Mouse (Mus musculus): Measurements from ENCODE around the gene Specc1.
A peak's percentile ranks its signal among the peaks of the same experiment; 100 is the strongest.

Gene Specc1

DNA sequence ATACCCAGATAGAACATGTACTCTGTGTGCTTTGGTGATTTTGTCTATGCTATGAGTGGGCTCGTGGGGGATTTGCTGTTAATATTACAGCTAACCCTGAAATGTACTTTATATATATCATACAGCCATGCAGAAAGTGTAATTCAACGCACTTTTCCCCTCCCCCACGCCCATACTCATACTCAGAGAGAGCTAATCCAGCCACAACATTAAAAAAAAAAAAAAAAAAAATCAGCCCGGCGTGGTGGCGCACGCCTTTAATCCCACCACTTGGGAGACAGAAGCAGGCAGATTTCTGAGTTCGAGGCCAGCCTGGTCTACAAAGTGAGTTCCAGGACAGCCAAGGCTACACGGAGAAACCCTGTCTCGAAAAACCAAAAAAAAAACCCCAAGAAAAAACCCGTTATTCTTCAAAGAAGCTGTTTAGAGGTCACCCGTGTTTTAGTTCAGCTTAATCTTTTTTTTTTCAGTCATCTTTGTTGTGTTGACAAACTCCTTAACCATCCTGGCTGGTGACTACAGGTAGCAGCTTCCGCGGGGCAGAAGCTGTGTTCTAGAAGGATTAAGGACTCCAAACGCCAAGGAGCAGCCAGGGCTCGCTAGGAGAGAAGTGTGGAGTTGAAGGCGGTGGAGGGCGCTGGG is 291.3 kb downstream of the Specc1 start:
- DNase-seq (ENCODE audit: low spot score in 2 of 2) = no peak

DNA sequence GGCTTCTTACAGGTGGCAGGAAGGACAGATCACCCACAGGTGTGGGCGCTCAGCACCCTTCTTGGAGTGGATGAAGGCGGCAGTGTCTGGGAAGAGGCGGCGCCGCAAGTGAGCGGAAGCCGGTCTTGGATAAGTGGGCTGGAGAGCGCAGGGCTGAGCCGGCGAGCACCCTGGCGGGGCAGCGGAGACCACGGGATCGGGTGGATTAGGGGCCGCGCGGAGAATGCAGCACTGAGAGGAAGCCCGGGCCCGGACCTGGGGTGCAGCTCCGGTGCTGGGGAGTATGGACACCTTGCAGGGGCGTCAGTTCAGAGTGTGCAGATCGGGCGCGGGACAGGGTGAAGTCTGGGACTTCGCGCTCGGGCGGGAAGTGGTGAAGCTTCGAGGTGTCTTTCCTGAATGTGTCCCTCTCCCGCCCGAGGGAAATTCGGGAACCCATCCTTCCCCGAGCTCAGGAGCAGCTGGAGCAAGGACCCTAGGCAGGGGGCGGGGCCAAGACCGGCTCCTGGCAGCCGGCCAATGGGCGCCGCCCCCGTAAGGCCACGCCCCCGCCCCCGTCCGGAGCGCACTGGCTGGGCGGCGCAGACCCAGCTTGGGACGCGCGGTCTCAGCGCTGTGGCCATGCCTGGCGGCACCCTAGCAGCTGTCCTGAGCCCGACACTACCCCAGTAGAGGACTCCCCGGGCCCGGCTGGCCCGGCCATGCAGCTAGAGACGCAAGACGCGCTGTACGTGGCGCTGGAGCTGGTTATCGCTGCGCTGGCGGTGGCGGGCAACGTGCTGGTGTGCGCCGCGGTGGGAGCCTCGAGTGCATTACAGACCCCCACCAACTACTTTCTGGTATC is 292.1 kb downstream of the Specc1 start, which contains the start of gene Adora2b:
Gene Adora2b (plus strand): TSS at position 584 of the 844 bp plus-strand sequence.
- DNase-seq (ENCODE audit: low spot score in 2 of 2) = peak in 1 of 2 experiments; percentile 17

DNA sequence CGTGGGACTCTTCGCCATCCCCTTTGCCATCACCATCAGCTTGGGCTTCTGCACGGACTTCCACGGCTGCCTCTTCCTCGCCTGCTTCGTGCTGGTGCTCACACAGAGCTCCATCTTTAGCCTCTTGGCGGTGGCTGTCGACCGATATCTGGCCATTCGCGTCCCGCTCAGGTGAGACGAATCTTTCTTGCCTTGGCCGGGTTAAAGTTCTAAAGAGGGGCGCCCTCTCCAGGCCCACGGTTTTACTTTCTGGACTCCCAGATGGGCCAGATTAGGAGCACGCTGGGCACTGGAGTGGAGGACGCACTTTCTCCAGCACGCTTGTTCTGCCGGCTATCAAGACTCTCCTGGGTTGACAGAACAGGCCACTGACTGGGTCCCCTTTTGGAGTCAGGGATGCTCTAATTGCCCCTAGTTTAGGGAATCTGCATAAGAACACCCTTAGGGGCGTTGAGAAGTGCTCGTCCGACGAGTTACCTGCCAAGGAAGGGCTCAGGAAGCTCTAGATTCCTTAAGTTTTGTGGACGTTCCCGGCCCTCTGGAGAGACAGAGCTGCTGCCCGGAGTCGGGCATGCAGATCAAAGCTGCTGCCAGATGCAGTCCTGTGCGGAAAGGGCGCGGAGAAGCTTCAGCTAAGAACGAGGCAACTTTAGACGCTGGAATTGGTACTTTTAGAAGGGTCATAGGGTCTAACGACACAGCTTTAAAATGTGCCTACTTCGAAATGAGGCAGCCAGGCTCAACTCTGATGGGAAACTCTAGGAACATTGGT is 292.9 kb downstream of the Specc1 start:
- DNase-seq (ENCODE audit: low spot score in 2 of 2) = peak in 1 of 2 experiments; percentile 13

DNA sequence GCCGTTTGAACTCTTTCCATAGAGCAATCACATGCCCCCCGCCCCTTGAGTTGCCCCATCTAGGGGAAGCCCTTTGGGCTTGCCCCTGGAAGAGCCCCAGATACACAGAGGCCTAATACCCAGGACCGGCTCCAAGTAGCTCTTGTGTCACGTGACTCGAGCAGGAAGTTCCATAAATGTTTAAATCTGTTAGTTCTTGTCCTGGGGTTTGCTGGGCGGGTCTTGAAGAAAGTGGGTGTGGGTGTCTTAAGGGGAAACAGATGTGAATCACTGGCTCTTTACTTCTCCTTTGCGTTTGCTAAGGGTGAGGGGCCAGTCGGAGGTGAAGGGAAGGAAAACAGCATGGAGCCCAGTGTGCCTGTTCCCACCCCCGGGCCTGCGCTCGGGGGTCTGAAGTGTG is 294.5 kb downstream of the Specc1 start:
- DNase-seq (ENCODE audit: low spot score in 2 of 2) = no peak

- no peak for DNase-seq (ENCODE audit: low spot score in 2 of 2)
These were observed 296.8 kb downstream of the Specc1 start for GRCm38 (mm10) chr11:62253380-62253779.

- no peak for DNase-seq (ENCODE audit: low spot score in 2 of 2)
These were observed 302.7 kb downstream of the Specc1 start for GRCm38 (mm10) chr11:62259214-62259613.

- no peak for DNase-seq (ENCODE audit: low spot score in 2 of 2)
These were observed 307.0 kb downstream of the Specc1 start for GRCm38 (mm10) chr11:62263599-62263998.

- DNase-seq (ENCODE audit: low spot score in 2 of 2) = no peak
These were observed 307.5 kb downstream of the Specc1 start for GRCm38 (mm10) chr11:62264018-62264417.

DNA sequence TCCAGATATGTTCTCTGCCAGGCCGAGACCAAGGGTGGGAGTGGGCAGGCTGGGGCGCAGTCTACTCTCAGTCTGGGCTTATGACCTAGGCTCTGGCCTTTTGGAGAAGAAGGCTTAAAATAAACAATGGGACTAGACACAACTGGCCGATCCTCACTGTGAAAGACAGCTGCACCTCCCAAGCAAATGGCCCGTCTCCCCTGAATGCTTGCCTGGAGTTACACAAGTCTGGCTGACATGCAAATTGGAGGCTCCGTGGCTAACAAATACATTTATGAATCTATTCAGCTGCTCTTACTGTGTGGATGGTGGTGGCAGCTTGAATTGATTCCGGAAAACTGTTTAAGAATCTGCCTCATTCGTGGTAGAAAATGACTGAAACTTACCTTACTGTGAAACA is 309.1 kb downstream of the Specc1 start:
- no peak for DNase-seq (ENCODE audit: low spot score in 2 of 2)

DNA sequence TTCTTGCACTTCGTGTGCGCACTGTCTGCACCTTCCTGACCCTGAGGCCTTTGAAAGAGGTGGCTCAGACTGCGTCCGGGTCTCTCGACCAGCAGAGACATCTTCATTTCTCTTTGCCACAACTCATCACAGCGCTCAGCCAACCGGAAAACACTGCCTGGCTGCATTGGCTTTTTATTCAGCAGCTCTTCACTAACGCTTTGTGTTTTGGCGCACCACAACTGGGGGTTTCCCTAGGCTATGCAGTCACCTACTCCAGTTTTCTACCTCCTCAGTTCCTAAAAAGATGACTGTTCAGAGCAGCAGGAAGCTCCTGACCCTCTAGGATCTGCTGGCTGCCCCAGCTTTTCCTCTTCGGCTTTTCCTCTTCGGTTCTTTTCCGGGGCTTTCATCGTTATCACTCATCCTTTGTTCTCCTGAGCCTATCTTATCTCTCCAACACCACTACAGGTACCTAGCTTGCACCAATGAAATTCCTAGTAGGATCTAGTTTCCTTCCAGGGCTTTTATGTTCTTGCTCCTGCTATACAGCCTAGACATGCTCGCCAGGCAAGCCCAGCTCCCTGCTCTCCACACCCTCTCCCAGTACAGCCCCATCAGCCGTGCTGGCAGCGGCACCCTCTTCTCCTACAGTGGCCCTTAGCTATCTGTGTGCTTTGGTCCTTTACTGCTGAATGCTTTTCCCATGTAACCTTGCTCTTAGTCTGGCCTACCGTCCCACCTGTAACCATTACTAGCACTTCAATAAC is 310.1 kb downstream of the Specc1 start:
- no peak for DNase-seq (ENCODE audit: low spot score in 2 of 2)

DNA sequence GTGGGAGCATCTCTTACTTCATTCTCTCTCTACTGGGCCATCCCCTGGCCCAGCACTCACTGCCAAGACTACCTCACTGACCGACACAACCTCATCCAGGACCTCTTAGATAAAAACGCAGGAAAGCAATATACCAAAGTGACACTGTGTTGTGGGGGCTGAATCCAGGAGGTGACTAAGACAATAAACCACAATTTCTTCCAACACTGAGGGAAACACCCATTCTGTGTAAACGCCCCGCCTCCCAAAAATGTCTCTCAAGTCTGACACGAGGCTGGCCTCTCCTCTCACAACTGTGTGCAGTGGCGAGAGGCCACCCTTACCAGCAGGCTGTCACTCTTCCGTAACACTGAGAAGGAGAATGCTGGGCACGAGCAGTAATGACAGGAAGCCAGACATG is 311.8 kb downstream of the Specc1 start:
- no peak for DNase-seq (ENCODE audit: low spot score in 2 of 2)

GRCm38 (mm10) chr11:62269097-62269496 is 312.5 kb downstream of the Specc1 start:
- no peak for DNase-seq (ENCODE audit: low spot score in 2 of 2)

- no peak for DNase-seq (ENCODE audit: low spot score in 2 of 2)
These were observed 314.3 kb downstream of the Specc1 start for GRCm38 (mm10) chr11:62270851-62271250.

Data from left cerebral cortex, adult 9 months (tissue).